Mouse (Mus musculus) adrenal gland, postnatal 36 days (tissue): Measurements from ENCODE around the gene Gm27029. TPM values are rescaled to one million over a fixed set of nuclear protein-coding genes. Genes with fewer than 3 reads are reported as not detected.
"Not testable (repeated sequence)": the region's sequence is repeated elsewhere in the genome, so short reads cannot be mapped to it uniquely, and the experiment has no call there.

Source experiments
- DNase-seq, 2 experiments: peaks; one replicate each; pipeline ENCODE4 v3.0.0; 2021; ENCODE audit warnings: mixed read lengths in 1 of 2
- long read RNA-seq, 2 experiments: library from polyadenylated mRNA; stranded (forward); transcript quantifications; one replicate each; pipeline ENCODE4 v2.0.0; 2021; ENCODE audit warnings: borderline sequencing depth in 2 of 2
- total RNA-seq, 2 experiments: library from RNA; stranded (reverse); gene quantifications; 2 replicates each; pipeline ENCODE4 v1.2.3; 2021

The Gm27029 gene
- total RNA-seq, result 1 to 10 TPM; 2.6 to 5.6 TPM
- long read RNA-seq, experiment 1, partial matches to known transcripts, result 1 of 1 reads
- long read RNA-seq, experiment 1, other reads (novel, unspliced or antisense), result 0 of 1 reads
- long read RNA-seq, experiment 2, partial matches to known transcripts, result 1 of 1 reads
- long read RNA-seq, experiment 2, other reads (novel, unspliced or antisense), result 0 of 1 reads

DNA sequence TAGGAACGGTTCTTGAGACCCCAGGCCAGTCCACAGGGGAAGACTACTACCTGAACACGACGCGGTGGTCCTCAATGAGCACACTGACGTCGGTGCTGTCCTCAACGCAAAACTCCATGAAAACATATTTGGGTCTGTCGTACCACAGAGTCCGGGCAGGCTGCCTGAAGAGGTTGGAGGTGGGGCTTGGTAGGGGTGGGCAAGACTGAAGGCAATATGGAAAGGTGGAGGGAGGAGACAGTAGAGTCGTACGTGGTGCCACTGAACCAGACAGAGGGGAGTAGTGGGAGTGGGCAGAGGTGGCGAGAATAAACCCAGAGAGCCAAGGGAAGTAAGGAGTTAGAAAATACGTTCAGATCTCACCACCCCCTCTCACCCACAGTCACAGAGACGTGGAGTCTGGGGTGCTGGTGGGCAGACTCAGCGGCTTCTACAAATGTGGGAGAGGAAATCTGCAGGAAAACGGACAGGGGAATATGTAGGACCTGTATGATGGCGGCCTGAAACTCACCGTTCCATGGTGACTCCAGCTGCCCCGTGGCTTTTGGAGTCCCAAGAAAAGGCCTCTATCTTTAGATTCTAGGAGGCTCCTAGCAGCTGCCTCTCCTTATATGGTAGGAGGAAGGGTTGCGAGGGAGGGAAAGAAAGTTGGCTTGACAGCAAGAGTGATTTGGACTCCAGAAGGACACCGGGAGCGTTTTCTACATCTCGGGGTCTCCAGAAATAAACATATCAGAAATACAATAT lies at the start of gene Gm27029:
Gene Gm27029, minus strand, starts transcription at position 692 of the 747 bp plus-strand sequence.
- peak; percentile 24 to 48 for DNase-seq

DNA sequence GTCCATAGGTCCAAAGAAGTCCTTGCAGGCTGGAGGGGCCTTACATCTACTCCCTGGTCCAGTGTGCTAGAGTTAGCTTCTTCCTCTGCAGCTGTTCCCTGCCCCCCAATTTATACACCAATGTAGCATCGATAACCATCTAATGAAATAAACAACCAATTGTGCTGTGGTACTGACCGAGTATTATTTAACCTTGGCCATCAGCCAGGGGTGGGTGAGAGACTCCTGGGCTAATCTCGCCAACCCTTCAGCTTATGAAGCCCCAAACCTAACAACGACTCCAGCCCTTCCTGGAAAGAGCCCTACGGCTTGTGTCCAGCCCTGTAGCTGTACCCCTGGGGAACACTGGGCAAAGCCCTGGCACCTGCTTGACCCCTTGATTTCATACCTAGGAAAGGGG lies 49.7 kb upstream of the Gm27029 start:
- DNase-seq, result no peak

DNA sequence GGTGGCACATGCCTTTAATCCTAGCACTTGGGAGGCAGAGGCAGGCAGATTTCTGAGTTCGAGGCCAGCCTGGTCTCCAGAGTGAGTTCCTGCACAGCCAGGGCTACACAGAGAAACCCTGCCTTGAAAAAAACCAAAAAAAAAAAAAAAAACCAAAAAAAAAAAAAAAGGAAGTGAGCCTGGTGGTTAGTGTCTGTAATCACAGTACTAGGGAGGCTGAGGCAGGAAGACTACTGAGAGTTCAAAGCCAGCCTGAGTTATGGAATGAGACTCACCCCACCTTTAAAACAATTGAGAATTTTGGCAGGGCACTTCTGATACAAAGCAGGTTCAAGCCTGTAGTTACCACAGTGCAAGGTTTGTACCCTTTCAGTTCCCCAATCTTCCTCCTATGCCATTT lies 49.1 kb upstream of the Gm27029 start:
- not testable (repeated sequence) for DNase-seq

DNA sequence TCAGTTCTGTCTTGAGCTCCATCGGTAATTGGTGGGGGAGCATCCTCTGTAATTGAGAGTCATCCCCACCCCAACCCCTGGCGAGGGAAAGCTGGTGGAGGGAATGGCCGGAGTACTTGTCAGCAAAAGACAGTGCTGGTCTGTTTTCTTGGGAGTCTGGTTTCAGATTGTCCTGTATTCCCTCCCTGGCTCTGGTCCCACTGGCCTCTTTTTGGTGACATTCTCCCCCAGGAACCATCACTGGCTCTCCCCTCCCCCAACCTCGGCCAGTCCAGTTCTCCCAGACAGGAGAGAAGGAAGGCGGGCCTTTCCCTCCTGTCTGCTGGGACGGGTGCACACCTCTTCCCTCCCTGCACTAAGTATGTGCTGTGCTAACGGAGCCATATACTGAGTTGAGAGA lies 47.7 kb upstream of the Gm27029 start:
- DNase-seq, result no peak

DNA sequence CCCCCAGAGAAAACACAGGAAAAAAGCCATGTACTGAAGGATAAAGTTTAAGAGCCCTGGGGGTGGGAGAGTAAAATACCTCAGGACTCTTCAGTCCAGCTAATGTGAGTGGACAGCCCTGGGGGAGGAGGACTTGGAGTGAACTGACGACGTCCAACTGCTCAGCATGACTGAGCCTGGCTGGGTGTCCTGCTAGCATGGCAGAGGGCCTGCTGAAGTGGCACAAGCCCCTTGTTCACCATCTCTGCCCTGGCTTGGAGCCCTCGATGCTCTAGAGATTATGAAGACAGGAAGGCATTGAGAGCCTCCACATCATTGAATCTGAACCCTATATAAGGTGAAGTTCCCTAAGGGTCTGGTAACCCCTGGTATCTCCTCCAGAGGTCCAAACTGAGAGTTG lies 47.3 kb upstream of the Gm27029 start:
- no peak for DNase-seq

DNA sequence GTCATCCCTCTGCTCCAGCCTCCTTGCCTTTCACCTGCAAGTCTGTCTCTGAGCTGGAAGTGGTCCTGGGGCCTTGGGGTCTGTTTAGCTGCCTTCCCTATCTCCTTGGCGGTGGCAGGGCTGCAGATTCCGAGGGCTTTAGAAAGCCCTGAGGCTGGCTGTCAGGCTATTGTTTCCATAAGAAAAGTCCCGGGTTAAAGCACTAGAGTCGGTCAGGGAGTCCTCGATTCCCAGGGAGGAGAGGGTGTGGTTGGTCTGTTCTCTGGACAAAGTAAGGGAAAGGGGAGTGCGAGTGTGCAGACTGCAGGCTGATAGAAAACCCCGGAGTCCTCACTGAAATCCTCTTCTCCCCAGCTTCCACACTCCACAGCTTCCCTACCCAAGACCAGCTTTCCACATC lies 45.6 kb upstream of the Gm27029 start:
- no peak for DNase-seq

DNA sequence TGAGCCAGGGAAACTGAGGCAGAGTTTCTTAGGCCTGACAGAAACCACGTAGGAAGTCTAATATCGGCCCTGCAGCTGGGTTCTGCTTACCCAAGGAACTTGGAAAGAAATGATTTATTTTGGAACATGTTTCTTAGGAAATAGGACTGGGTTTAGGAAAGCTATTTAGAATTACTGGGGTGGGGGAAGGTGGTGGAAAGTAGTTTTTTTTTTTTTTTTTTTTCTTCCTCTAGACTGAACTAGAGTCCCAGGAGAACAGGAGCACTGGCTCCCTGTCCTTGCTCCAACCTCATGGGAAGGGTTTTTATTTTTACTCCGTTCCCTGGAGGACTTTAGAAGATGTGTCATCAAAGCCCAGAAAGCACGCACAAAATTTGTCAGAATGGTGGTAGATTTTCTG lies 44.6 kb upstream of the Gm27029 start:
- DNase-seq, result no peak

DNA sequence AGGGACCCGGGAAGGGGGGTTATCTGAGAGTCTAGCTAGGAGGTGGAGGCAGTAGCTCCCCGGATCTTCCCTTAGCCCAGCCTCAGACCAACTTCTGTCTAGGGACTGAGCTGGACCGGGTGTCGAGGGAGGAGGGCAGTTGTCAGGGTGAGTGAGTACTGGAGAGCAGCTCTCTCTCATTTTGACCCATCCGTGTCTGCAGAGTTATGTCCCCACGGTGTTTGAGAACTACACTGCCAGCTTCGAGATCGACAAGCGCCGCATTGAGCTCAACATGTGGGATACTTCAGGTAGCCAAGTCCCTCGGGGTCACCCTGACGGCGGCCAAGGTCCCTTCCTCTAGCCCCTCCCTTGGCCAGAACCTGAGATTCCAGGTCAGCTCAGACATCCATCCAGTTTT lies 44.1 kb upstream of the Gm27029 start:
- no peak for DNase-seq

DNA sequence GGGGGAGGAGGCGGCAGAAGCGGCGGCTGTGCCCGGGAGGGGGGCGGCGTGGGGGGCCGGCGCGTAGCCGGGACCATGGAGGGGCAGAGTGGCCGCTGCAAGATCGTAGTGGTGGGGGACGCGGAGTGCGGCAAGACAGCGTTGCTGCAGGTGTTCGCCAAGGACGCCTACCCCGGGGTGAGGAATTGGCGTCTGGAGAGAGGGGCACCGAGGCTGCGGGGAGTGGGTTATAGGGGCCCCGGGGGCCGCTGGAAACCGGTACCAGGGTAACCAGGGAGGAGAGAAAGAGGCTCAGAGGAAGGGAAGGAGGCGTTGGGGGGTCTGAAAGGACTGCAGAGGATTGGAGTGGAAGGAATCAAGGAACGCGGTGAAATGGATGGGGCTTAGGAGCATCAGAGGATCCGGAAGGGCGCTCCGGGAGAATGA lies 43.7 kb upstream of the Gm27029 start:
- DNase-seq, result no peak

DNA sequence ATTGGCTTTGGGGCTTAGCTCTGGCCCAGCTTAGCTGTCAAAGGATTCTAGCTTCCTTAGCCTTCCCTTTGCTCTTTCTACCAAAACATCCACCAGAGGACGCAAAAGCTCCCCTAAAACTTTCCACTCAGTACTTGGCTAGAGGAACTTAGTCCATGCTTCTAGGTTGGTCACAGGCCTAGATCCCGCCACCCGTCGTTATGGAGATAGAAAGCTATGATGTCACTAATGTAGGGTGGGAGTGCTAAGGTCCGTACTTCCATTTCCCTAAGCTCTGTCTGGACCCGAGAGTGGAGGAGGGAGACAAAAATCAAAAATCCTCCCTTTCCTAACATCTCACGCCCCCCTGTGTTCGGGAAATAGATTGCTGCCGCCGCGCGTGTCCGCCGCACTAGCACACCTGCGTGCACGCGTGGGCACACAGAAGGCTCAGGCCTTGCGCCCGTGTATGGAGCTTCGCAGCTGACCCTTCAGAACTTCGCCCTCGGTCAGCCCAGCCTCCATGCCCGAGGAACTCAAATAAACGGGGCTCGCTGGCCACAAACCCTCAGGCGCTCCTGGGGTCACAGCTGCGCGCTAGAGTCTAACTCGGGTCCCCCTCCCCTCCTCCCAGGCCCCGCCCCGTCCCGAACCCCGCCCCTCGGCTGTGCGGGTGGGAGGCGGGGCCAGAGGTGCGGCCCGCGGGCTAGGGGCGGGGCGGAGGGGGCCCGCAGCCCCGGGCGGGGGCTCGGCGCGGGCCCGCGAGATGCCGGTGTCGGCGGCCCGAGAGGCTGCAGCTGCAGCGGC lies 43.1 kb upstream of the Gm27029 start:
- peak; percentile 76 to 87 for DNase-seq

DNA sequence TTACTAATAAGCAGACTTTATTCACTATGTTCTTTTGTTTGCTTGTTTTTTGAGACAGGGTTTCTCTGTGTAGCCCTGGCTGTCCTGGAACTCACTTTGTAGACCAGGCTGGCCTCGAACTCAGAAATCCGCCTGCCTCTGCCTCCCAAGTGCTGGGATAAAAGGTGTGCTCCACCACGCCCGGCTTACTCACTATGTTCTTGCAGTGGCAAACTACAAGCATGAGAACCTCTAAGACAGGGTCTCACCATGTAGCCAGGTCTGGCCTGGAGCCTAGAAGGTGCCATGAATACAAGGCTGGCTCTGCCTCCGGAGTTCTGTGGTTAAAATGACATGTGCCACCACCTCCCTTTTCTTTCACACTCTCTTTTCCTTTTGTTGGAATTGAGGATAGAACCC lies 42.0 kb upstream of the Gm27029 start:
- DNase-seq, result not testable (repeated sequence)

DNA sequence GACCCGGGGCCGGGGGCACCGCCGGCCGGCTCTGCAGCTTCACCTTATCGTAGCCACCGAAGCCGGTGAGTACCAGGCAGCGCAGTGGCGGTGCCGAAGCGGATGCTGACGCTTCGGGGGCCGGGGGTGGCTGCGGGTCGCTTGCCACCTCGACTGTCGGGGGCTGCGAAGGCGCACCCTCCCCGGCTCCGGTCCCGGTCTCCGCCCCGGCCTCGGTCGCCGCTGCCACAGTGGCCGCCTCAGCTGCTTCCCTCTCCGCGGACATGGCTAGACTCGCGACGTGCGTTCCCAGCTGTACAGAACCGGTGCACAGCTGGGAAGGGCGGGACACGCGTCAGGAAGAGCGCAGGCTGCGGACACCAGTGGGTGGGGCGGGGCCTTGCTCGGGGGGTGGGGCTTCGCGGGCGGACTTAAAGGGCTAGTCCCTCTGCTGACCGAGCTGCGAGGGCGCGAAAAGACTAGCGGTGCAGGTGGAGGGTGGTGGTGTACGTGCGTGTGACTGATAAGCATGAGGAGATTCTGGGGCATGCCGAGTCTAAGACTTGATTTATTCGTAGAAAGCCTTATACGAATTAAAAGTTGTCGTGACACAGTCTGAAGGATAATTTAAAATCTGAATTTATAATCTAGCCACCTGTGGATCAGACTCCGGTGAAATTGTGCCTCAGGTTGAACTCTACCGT lies 41.4 kb upstream of the Gm27029 start, which contains the start of gene Vat1:
Gene Vat1, minus strand, starts transcription at position 362 of the 683 bp plus-strand sequence.
- DNase-seq, result peak; percentile 83 to 91

DNA sequence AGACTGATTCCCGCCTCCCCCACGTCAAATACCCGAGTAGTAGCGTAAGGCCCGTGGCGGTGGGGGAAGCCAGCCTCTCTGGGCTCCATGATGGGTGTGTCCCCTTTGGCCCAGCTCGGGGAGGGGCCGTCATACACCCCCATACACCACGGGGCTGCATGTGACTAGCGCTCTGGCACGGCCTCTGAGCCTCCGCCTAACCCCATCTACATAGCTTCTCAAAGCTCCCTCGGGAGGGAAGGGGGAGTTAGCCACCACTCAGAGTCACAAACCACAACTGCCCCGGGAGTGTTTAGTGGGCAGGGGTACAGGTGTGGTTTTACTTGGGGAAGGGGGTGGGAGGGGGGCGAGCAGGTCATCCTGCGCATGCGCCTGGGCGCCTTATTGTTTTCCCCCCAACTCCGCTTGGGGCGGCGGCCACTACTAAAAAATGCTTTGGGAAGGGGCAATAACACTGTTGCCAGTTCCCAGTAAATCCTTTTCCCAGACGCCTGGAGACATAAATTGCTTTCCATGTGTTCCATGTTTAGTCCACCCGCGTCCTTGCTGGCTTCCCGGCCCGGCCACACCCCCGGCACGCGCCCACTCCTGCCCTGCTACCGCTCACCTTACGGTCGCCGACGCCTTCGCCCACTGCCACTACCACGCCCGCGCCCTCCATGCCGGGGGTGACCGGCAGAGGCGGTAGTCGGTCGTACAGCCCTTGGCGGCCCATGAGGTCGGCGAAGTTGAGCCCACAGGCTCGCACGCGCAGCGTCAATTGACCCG lies 40.7 kb upstream of the Gm27029 start:
- DNase-seq, result peak; percentile 70 to 84

DNA sequence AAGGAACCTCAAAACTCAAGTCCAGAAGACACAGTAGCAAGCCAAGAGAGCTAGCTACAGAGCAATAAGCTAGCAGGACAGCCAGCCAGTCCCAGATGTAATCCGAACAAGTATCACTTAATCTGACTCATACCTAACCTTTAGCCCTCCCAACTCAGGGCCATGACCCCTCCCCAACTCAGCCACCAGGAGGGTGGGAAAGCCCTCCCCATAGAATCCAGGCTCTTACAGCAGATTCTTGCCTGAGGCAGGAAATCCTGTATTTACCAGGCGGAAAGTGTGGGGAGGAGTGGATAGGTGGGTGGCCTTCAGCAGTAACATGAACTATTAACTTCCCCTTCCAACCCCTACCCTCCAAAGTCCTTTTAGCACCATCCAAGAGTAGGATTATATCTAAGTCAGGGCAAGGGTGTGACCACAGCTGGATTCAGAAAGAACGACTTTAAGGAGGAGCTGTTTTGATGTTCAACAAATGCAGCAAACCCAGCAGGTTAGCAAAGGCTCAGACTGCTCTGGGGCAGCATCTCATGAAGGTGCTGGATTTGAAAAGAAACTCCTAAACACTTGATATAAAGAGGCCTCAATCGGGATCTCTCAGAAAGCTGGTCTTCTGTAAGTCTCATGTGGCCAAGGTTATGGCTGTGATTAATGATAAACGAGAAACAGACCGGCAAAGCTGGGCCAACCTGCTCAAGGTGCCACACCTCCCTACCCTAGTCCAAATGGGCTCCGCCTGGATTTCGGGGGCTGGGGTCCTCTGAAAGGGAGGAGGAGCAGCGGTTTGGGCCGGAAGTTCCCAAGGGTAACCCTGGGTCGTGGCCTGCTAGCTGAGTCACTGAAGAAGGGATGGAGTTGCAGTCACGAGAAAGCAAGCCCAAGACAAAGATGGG lies 39.9 kb upstream of the Gm27029 start, which contains the start of gene Rnd2:
Gene Rnd2, plus strand, starts transcription at position 789 of the 890 bp plus-strand sequence.
- peak; percentile 55 to 57 for DNase-seq

DNA sequence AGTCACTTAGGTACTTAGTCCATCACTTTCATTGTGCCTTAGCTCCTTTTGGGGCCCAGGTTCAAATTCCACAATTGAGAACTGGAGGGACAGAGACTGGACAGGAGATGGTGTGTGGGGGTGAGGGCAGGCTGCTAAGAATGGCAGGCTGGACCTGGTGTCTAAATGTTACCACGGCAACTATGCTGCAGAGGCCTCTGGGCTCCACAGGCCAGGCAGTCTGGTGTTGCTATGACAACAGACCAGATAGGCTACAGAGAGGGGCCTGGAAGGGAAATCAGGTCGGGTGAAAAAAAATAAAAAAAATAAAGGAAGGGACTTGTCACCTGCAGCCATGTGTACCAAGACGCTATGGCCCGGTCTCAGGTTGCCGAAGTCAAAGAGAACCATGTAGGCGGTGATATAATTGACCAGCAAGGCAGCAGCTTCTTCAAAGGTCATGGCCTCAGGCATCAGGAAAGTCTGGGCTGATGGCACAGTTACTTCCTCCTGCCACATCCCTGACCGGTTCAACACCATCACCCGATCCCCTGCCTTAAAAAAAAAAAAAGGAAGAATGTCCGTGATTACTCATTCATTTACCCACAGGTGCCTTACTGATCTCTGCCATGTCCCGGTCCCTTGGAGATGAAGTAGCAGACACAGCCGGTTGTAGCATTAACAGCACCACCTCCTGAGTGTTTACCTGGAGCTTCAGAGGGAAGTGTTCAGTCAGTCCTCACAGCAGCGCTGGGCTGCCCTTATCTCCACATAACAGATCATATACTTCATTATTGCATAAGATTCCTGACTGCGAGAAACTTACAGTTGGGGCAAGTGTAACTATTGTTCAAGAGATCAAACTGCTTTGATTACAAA lies 38.2 kb upstream of the Gm27029 start:
- no peak for DNase-seq

DNA sequence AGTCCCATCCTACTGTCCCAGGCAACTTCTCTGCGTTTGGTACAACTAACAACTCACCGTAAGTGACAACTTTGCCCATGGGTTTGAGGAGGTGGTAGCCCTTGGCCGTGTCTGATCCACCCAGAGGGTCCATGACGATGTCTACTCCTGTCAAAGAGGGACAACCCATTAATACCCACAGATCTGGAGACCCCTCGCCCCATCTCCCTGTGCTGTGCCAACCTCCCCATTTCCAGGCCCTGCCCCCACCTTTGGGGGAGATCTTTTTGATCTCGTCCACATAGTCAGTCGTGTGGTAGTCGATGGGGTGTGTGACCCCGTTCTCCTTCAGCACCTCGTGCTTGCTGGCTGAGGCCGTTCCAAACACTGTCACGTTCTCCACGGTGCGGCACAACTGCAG lies 37.5 kb upstream of the Gm27029 start:
- DNase-seq, result no peak

DNA sequence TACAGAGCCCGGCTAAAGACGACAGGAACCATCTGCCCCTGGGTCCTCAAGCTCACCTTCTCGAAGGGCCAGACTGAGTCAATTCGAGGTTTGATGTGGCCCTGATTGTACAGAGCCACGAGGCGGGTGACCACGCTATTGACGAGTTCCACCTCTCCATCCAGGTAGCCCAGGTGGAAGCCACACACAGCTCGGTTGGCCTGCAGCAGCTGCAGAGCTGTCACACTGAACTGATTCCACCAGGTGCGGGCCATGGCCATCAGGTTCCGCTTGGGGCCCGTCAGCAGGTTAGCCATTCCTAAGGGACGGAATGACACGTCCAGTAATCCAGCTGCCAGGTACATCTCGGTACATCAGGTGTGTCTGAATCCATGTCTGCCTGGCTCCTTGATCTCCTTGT lies 35.7 kb upstream of the Gm27029 start:
- no peak for DNase-seq

DNA sequence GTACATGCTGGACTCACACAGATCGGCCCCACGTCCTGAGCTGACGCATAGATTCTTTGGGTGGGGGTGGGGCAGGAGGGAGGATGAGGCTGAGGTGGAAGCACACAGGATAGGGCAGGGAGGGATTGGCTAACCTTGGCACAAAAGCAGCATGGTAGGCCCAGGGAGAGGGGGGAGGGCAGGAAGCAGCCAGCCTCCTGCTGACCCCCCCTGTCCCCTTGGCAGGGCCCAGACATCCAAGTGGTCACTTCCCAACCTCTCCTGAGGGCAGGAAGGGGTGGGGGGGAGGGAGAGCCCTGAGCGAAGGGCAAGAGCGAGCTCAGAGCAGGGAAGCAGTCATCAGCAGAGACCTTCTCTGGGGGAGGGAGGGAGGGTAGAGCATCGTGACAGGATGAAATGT lies 35.1 kb upstream of the Gm27029 start:
- DNase-seq, result peak; percentile 44 to 72

DNA sequence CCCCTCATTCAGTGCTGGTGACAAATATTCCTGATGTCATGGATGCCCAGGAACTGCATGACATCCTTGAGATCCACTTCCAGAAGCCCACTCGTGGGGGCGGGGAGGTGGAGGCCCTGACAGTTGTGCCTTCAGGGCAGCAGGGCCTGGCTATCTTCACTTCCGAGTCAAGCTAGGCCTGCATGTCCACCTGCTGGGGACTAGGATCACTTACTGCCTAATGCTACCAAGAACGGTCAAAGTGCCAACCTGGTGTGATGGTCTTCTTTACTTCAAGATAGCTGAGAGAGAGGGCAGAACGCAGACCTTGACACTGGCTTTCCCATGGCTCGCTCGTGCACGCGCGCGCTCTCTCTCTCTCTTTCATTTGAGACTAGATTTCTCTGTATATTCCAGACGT lies 33.6 kb upstream of the Gm27029 start:
- no peak for DNase-seq

DNA sequence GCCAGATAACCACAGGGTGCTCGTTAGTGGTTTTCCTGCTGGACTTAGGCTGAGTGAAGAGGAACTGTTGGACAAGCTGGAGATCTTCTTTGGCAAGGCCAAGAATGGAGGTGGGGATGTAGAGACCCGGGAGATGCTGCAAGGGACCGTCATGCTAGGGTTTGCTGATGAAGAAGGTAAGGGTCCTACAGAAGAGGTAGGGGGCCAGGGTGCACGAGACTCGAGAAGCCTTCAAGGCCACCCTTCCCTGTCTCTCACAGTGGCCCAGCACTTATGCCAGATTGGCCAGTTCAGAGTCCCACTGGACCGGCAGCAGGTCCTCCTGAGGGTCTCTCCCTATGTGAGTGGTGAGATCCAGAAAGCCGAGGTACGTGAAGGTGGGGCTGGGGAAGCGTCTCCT lies 33.0 kb upstream of the Gm27029 start:
- no peak for DNase-seq
